Mouse (Mus musculus) G1E (cell line): ENCODE measurements around the gene Mad1l1.

Source experiments
- CTCF ChIP-seq: IDR thresholded peaks from 2 replicates; pipeline ENCODE4 v1.5.1; 2012; ENCODE audit warnings: low read depth, low read length, inconsistent platforms, mixed read lengths
- GATA1 ChIP-seq: IDR thresholded peaks from 2 replicates; pipeline ENCODE4 v1.6.1; 2012; ENCODE audit warnings: borderline replicate concordance, low read length, inconsistent platforms, mixed read lengths
- POLR2AphosphoS5 ChIP-seq: IDR thresholded peaks from 2 replicates; pipeline ENCODE4 v1.6.1; 2012; ENCODE audit warnings: low read depth, low read length, inconsistent platforms; ENCODE audit not compliant: insufficient replicate concordance
- TAL1 ChIP-seq: conservative IDR thresholded peaks from 2 replicates; pipeline ENCODE4 v1.6.1; 2012; ENCODE audit warnings: low read depth, low read length, inconsistent platforms, mixed read lengths

- no peak for TF ChIP-seq CTCF
- no peak for TF ChIP-seq POLR2AphosphoS5
- no peak for TF ChIP-seq GATA1
- no peak for TF ChIP-seq TAL1
Observed at GRCm38 (mm10) chr5:140143541-140143940, 177.8 kb downstream of the Mad1l1 start.
